Mouse (Mus musculus): ENCODE measurements at regions not wholly inside any gene's neighbourhood (a gene's known extent, or its start where the extent isn't known, plus 50 kb on each side); places are given as distances from the start of the nearest gene placed in this dataset.

DNA sequence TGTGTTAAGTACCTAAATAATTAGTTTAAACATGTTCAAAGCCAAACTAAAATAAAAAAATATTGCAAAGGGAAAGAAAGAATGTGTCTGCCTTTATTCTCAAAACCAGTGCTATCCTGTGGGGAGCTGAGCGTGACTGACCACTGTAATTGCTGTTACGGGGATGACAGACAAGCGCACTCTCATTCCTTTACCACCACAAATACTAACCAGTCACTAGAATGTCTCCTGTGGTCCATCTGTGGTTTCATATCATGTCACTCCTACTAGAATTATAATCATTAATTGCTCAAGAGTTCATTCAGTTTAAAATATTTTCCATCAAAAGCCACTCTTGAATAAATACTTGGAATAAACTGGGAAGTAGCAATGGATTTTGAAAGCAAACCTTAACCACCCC lies 268.8 kb downstream of the Epha4 start:
- no peak for DNase-seq
- WGBS: 87% methylated on average over 3 of the region's 3 CpGs
- Histone ChIP-seq H3K4me3 (replicated peaks; ENCODE audit: extremely low read depth, low read depth, low read length) (no peak overlapping the region), H3K4me1 (ENCODE audit: control insufficient read depth, insufficient read depth, low read length) (no peaks in the 10 kb centered on the region)
- TF ChIP-seq CTCF (IDR thresholded peaks at IDR 0.05; ENCODE audit: insufficient read depth, low read length): no peak
- no peak for TF ChIP-seq POLR2A (IDR thresholded peaks at IDR 0.05; ENCODE audit: borderline replicate concordance, extremely low read depth, low read depth, low read length)

DNA sequence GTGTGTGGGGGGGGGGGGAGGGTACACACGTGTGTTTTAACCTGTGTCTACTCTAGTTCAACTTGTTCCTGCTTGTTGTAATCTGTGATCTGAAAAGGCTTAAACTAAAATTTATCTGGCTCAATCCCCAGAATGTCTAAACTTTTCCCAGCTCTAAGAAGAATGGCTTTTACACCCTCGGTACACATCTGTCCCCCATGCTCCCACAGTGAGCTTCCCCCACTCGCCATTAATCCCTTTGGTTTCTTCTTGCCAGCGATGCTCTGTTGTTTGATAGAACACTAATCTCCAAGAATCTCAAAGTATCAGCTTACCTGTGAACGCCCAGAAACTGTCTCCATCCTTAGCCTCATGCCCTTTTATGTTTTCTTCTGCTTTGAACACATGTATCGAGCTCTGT lies 260.6 kb downstream of the Epha4 start:
- no peak overlapping the region for H3K4me3 ChIP-seq (replicated peaks; ENCODE audit: extremely low read depth, low read depth, low read length)
- no peaks in the 10 kb centered on the region for H3K4me1 ChIP-seq (ENCODE audit: control insufficient read depth, insufficient read depth, low read length)
- no peak for TF ChIP-seq CTCF (IDR thresholded peaks at IDR 0.05; ENCODE audit: insufficient read depth, low read length)
- TF ChIP-seq POLR2A (IDR thresholded peaks at IDR 0.05; ENCODE audit: borderline replicate concordance, extremely low read depth, low read depth, low read length): no peak
- WGBS: 71% methylated on average over 6 of the region's 6 CpGs
- DNase-seq: no peak

DNA sequence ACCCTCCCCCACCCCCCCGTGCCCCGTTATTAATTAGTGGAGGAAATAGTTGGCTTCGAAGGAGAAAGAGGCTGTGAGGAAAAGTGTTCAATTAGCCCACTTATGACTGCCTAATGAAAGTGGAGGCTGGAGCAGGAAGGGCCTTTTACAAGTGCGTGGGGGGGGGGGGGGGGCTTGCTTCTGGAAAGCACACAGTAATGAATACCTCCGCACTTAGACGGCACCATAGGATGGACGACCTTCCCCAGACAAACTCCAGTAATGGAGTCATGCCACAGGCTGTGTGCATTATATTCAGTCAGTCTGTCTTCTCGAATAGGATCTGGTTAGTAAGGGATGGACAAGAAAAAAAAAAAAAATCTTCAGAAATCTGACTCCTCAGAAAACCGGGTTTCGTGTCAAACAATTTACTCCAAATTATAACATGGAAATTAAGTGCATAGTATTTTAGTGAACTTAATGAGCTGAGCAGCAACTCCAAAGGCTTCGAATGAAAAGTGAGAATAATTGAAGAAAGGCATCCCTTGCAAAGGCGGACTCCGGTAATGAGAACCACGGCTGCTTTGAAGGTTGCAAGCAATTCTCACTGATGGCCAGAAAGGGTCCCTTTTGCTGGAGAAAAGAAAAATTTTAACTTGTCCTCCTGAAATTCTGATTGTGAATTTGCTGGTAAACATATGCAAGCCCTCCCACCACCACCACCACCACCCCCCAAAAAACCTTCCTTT lies 258.6 kb downstream of the Epha4 start:
- no peak for DNase-seq
- Histone ChIP-seq H3K4me1 (ENCODE audit: control insufficient read depth, insufficient read depth, low read length) (no peaks in the 10 kb centered on the region), H3K4me3 (replicated peaks; ENCODE audit: extremely low read depth, low read depth, low read length) (no peak overlapping the region)
- TF ChIP-seq POLR2A (IDR thresholded peaks at IDR 0.05; ENCODE audit: borderline replicate concordance, extremely low read depth, low read depth, low read length) (no peak), CTCF (IDR thresholded peaks at IDR 0.05; ENCODE audit: insufficient read depth, low read length) (no peak)
- WGBS: 82% methylated on average over 14 of the region's 14 CpGs

DNA sequence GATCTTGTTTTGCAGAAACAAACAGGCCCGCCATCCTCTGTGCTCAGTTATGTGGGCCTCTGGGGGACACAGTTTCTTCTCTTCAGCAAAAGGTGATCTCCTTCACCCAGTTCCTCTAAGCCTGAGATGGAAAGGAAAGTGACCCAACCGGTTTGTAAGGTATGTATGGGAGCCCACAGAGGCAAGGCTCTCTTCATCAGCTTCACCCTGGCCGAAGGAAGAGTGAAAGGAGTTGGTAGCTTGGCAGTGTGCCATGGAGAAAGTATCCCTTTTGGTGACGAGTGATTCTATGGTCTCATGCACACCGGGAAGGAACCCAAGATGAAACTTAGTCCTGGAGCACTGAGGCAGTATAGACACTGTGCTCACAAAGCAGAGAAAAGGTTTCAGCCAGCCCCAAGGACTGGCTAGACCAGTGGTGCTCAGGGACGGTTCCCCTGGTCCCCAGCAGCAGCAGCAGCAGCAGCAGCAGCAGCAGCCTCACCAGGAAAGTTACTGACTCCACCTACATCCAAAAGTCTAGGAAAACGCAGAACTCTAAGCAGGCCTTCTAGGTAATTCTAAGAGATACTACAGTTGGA lies 256.1 kb downstream of the Epha4 start:
- Histone ChIP-seq H3K4me1 (ENCODE audit: control insufficient read depth, insufficient read depth, low read length) (no peaks in the 10 kb centered on the region), H3K4me3 (replicated peaks; ENCODE audit: extremely low read depth, low read depth, low read length) (no peak overlapping the region)
- DNase-seq: no peak
- TF ChIP-seq CTCF (IDR thresholded peaks at IDR 0.05; ENCODE audit: insufficient read depth, low read length) (no peak), POLR2A (IDR thresholded peaks at IDR 0.05; ENCODE audit: borderline replicate concordance, extremely low read depth, low read depth, low read length) (no peak)
- WGBS: 51% methylated on average over 7 of the region's 7 CpGs

- no peak for DNase-seq
- no peaks in the 10 kb centered on the region for H3K4me1 ChIP-seq (ENCODE audit: control insufficient read depth, insufficient read depth, low read length)
- H3K4me3 ChIP-seq (replicated peaks; ENCODE audit: extremely low read depth, low read depth, low read length): no peak overlapping the region
- TF ChIP-seq POLR2A (IDR thresholded peaks at IDR 0.05; ENCODE audit: borderline replicate concordance, extremely low read depth, low read depth, low read length) (no peak), CTCF (IDR thresholded peaks at IDR 0.05; ENCODE audit: insufficient read depth, low read length) (no peak)
- WGBS: 71% methylated on average over 11 of the region's 11 CpGs
These were observed 255.1 kb downstream of the Epha4 start for GRCm38 (mm10) chr1:77259789-77260188.

- no peak overlapping the region for H3K4me3 ChIP-seq (replicated peaks; ENCODE audit: extremely low read depth, low read depth, low read length)
- TF ChIP-seq CTCF (IDR thresholded peaks at IDR 0.05; ENCODE audit: insufficient read depth, low read length) (no peak), POLR2A (IDR thresholded peaks at IDR 0.05; ENCODE audit: borderline replicate concordance, extremely low read depth, low read depth, low read length) (no peak)
- 92% methylated on average over 4 of the region's 4 CpGs for WGBS
These were observed 253.2 kb downstream of the Epha4 start for GRCm38 (mm10) chr1:77261678-77262077.

DNA sequence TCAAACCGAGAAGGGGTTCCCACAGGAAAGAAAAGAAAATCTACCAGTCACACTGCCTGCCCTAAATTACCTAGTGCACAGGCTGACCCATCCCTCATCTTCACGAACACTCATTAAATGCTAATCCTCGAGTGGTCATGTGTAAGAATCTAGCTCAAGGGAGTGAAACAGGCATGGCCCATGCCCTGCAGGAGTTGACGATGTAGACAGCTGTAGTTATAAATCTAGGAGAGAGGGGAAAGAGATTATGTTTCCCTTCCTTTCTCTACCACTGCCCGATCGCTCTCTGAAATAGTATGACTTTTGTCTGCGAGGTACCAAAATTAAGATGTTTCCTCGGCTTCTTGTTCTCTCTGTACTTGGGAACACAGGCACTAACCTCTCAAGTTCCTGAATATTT lies 249.2 kb downstream of the Epha4 start:
- no peak overlapping the region for H3K4me3 ChIP-seq (replicated peaks; ENCODE audit: extremely low read depth, low read depth, low read length)
- WGBS: 75% methylated on average over 8 of the region's 8 CpGs
- no peak for DNase-seq
- TF ChIP-seq CTCF (IDR thresholded peaks at IDR 0.05; ENCODE audit: insufficient read depth, low read length) (no peak), POLR2A (IDR thresholded peaks at IDR 0.05; ENCODE audit: borderline replicate concordance, extremely low read depth, low read depth, low read length) (no peak)
- no peaks in the 10 kb centered on the region for H3K4me1 ChIP-seq (ENCODE audit: control insufficient read depth, insufficient read depth, low read length)

More at GRCm38 (mm10) chr1:77261678-77262077, 253.2 kb downstream of the Epha4 start:
- no peak for DNase-seq
- H3K4me1 ChIP-seq (ENCODE audit: control insufficient read depth, insufficient read depth, low read length): no peaks in the 10 kb centered on the region

GRCm38 (mm10) chr1:77267311-77268003 lies 247.4 kb downstream of the Epha4 start:
- no peaks in the 10 kb centered on the region for H3K4me1 ChIP-seq (ENCODE audit: control insufficient read depth, insufficient read depth, low read length)
- WGBS: 71% methylated on average over 4 of the region's 4 CpGs
- no peak for DNase-seq
- TF ChIP-seq POLR2A (IDR thresholded peaks at IDR 0.05; ENCODE audit: borderline replicate concordance, extremely low read depth, low read depth, low read length) (no peak), CTCF (IDR thresholded peaks at IDR 0.05; ENCODE audit: insufficient read depth, low read length) (no peak)
- no peak overlapping the region for H3K4me3 ChIP-seq (replicated peaks; ENCODE audit: extremely low read depth, low read depth, low read length)

GRCm38 (mm10) chr1:77275297-77275696 lies 239.6 kb downstream of the Epha4 start:
- no peak for DNase-seq
- 92% methylated on average over 9 of the region's 9 CpGs for WGBS
- H3K4me1 ChIP-seq (ENCODE audit: control insufficient read depth, insufficient read depth, low read length): no peaks in the 10 kb centered on the region
- TF ChIP-seq POLR2A (IDR thresholded peaks at IDR 0.05; ENCODE audit: borderline replicate concordance, extremely low read depth, low read depth, low read length) (no peak), CTCF (IDR thresholded peaks at IDR 0.05; ENCODE audit: insufficient read depth, low read length) (no peak)
- H3K4me3 ChIP-seq (replicated peaks; ENCODE audit: extremely low read depth, low read depth, low read length): no peak overlapping the region
